Mouse (Mus musculus) heart, adult 2 months (tissue): Measurements from ENCODE around the gene Mtmr3.

Experiments used
- CTCF ChIP-seq: fragments of 200-600 bp; IDR thresholded peaks from 2 replicates; pipeline ENCODE4 v1.8.1; 2022; ENCODE audit warnings: antibody characterized with exemption, mild to moderate bottlenecking, moderate library complexity
- POLR2A ChIP-seq: fragments of 200-500 bp; IDR thresholded peaks from 2 replicates; pipeline ENCODE4 v1.6.1; 2011; ENCODE audit warnings: mild to moderate bottlenecking, low read depth, low read length, control low read depth; ENCODE audit not compliant: insufficient read depth

GRCm38 (mm10) chr11:4476184-4476697 is 118.4 kb downstream of the Mtmr3 start:
- TF ChIP-seq POLR2A (no peak), CTCF (no peak)
